Mouse (Mus musculus) heart, postnatal 0 days (tissue): Measurements from ENCODE around the gene 2900011O08Rik. TPM values are rescaled to one million over a fixed set of nuclear protein-coding genes. Genes with fewer than 3 reads are reported as not detected.

Experiments
- ATAC-seq: fragments of 200-750 bp; cut with Nextera tagmentation; 2 replicates; pipeline ENCODE4 v1.8.0; 2017; ENCODE audit warnings: low read depth, moderate number of reproducible peaks, moderate library complexity; ENCODE audit not compliant: insufficient read depth
- DNase-seq: peaks from one replicate; pipeline ENCODE4 v3.0.0-alpha.2; 2016; ENCODE audit warnings: low spot score
- H3K27ac ChIP-seq: fragments of 300-500 bp; sonication (generic); 2 replicates; pipeline ENCODE4 v1.5.1; 2014; ENCODE audit warnings: low read depth, mild to moderate bottlenecking
- H3K27me3 ChIP-seq: fragments of 300-500 bp; sonication (generic); 2 replicates; pipeline ENCODE4 v1.6.1; 2014; ENCODE audit warnings: low read length, mixed read lengths; ENCODE audit not compliant: control insufficient read depth, insufficient read depth
- H3K36me3 ChIP-seq: fragments of 300-500 bp; sonication (generic); replicated peaks from 2 replicates; pipeline ENCODE4 v1.6.1; 2014; ENCODE audit warnings: low read length, mixed read lengths; ENCODE audit not compliant: control insufficient read depth, insufficient read depth
- H3K4me1 ChIP-seq: fragments of 300-500 bp; sonication (generic); 2 replicates; pipeline ENCODE4 v1.6.1; 2014; ENCODE audit warnings: antibody characterized with exemption; ENCODE audit not compliant: control insufficient read depth, insufficient read depth
- H3K4me2 ChIP-seq: fragments of 300-500 bp; sonication (generic); 2 replicates; pipeline ENCODE4 v1.6.1; 2014; ENCODE audit warnings: low read depth, mild to moderate bottlenecking, low read length, moderate library complexity
- H3K4me3 ChIP-seq: fragments of 300-500 bp; sonication (generic); 2 replicates; pipeline ENCODE4 v1.5.1; 2014; ENCODE audit warnings: low read depth, low read length
- H3K9ac ChIP-seq: fragments of 300-500 bp; sonication (generic); replicated peaks from 2 replicates; pipeline ENCODE4 v1.6.1; 2014; ENCODE audit warnings: low read depth, low read length, mixed read lengths
- H3K9me3 ChIP-seq: fragments of 300-500 bp; sonication (generic); replicated peaks from 2 replicates; pipeline ENCODE4 v1.6.1; 2016; ENCODE audit warnings: low read length; ENCODE audit not compliant: control insufficient read depth
- CTCF ChIP-seq: IDR thresholded peaks from 2 replicates; pipeline ENCODE4 v1.5.1; 2016; ENCODE audit warnings: antibody characterized with exemption, control low read depth, low read depth
- EP300 ChIP-seq: IDR thresholded peaks from 2 replicates; pipeline ENCODE4 v1.6.1; 2016; ENCODE audit warnings: antibody characterized with exemption, low read depth
- WGBS: fragments of 180-500 bp; shearing (Covaris S2); extraction: QIAGEN DNeasy Blood & Tissue Kit; methylation state at CpG from one replicate; pipeline ENCODE4 v1.1.7; 2014; 5-methylcytosine and 5-hydroxymethylcytosine counted together
- polyA plus RNA-seq: library from polyadenylated mRNA; unstranded; fragments of >200 nt; fragmentation: Nextera tagmentation; extraction: Ambion mirVana; gene quantifications from 2 replicates; pipeline ENCODE4 v1.2.1, GENCODE M21; 2015
- total RNA-seq: library from RNA; depleted of rRNA; stranded (reverse); fragments of >200 nt; gene quantifications from 2 replicates; pipeline ENCODE4 v1.2.3, GENCODE M21; 2014; ENCODE audit warnings: low replicate concordance

The 2900011O08Rik gene
- total and polyA plus RNA-seq, 2 experiments from 2014 or later: 0.04 to 0.07 TPM

DNA sequence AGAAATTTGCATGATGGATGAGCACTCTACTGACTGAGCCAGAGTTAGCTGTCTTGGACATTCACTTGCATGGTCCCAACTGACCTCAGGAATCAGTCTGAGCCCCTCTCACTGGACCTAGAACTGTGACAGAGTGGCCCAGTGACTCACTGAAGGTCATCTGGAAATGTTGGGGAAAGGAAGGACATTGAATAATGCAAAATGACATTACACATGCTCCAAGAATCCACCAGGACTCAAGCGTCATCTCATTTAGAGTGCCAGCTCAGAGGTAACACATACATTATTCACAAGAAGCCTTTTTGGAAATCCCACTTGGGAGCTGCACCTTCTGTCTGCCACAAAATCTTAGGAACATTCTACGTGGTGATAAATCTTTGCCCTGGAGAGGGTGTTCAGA is 43.4 kb downstream of the 2900011O08Rik start:
- Histone ChIP-seq H3K36me3 (no peaks in the 10 kb centered on the region), H3K4me2 (no peak overlapping the region), H3K4me3 (no peak overlapping the region), H3K9me3 (no peaks in the 10 kb centered on the region), H3K27ac (no peak overlapping the region), H3K27me3 (no peaks in the 10 kb centered on the region), H3K9ac (no peak overlapping the region), H3K4me1 (no peaks in the 10 kb centered on the region)
- TF ChIP-seq EP300 (no peak), CTCF (no peak)
- DNase-seq: no peak
- no peak for ATAC-seq
- 55% methylated on average over 2 of the region's 2 CpGs for WGBS

DNA sequence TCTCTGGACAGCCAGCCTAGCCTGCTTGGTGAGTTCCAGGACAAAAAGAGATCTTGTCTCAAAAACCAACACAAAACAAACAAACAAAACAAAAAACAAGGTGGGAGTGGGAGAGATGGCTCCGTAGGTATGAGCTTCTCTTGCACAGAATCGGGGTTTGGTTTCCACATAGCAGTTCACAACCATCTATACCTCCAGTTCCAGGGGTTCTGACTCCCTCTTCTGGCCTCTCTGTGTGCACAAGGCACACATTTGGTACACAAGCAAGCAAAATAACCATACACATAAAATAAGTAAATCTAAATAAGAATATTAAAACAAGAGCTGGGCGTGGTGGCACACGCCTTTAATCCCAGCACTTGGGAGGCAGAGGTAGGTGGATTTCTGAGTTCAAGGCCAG is 44.2 kb downstream of the 2900011O08Rik start:
- no peak overlapping the region for H3K4me2 ChIP-seq
- H3K4me1 ChIP-seq: no peaks in the 10 kb centered on the region
- H3K9ac ChIP-seq: no peak overlapping the region
- H3K27ac ChIP-seq: no peak overlapping the region
- no peaks in the 10 kb centered on the region for H3K27me3 ChIP-seq
- no peak for ATAC-seq
- TF ChIP-seq EP300 (no peak), CTCF (no peak)
- WGBS: 77% methylated on average over 4 of the region's 4 CpGs
- no peaks in the 10 kb centered on the region for H3K36me3 ChIP-seq
- no peak for DNase-seq
- no peak overlapping the region for H3K4me3 ChIP-seq
- no peaks in the 10 kb centered on the region for H3K9me3 ChIP-seq

DNA sequence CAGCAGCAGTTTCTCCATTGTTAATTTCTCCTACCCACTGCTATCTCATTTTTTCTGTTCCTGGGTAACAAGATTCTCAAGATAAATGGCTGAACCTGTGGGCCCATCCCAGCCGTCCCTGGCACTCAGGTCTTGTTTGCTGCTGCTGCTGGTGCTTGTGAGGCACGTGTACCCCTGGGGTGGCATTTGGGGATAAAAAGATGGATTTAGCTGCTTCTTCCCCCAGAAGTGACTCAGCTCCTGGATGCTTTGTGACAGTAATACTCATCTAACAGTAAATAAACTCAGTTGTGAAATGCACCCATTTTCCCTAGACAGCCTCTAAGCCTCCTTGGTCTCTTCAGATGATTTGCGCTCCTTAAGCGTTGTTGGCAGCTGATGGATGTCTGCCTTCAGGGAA is 46.7 kb downstream of the 2900011O08Rik start:
- no peak overlapping the region for H3K27ac ChIP-seq
- 60% methylated on average over 4 of the region's 4 CpGs for WGBS
- H3K36me3 ChIP-seq: no peaks in the 10 kb centered on the region
- H3K4me1 ChIP-seq: no peaks in the 10 kb centered on the region
- no peak overlapping the region for H3K4me3 ChIP-seq
- no peaks in the 10 kb centered on the region for H3K9me3 ChIP-seq
- H3K27me3 ChIP-seq: no peaks in the 10 kb centered on the region
- DNase-seq (no peak), ATAC-seq (no peak)
- TF ChIP-seq EP300 (no peak), CTCF (no peak)
- H3K9ac ChIP-seq: no peak overlapping the region
- no peak overlapping the region for H3K4me2 ChIP-seq

DNA sequence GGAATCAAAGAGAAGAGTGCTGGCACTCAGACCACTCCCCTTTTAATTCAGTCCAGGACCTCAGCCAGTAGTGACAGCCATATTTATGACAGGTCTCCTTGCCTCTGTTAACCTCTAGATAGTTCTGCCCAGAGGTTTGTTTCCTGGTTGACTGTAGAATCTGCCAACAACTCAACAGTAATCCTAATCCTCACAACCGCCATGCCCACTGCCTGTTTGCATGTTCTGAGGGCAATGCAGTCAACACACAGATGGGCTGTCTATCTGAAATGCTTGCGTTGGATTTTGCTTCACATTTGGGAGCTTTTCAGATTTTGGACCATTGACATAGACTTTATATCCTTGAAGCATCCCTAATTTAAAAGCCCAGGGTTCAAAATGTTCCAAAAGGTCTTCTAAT is 56.0 kb downstream of the 2900011O08Rik start:
- no peak overlapping the region for H3K4me3 ChIP-seq
- no peaks in the 10 kb centered on the region for H3K36me3 ChIP-seq
- no peaks in the 10 kb centered on the region for H3K4me1 ChIP-seq
- no peak overlapping the region for H3K9ac ChIP-seq
- no peak overlapping the region for H3K4me2 ChIP-seq
- no peak for ATAC-seq
- TF ChIP-seq CTCF (no peak), EP300 (no peak)
- 79% methylated on average over 2 of the region's 2 CpGs for WGBS
- DNase-seq: no peak
- H3K27me3 ChIP-seq: no peaks in the 10 kb centered on the region
- no peaks in the 10 kb centered on the region for H3K9me3 ChIP-seq
- no peak overlapping the region for H3K27ac ChIP-seq

DNA sequence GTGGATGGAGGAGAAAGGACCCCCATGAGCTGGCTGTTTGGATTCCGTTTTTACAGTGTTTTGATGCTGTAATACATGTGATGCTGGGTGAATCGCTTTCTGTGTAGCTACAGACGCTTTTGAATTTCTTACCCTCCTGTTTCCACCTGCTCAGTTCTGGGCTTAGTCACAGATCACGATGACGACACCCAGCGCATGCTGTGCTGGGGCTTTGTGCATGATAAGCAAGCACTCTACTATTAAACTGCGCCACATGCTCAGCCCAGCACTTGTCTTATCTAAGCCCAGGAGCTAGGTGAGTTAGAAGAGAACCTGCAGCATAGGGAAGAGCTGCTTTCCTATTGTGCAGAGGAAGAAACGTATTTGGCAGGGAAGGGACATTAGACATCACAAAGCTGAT is 58.3 kb downstream of the 2900011O08Rik start:
- ATAC-seq (no peak), DNase-seq (no peak)
- Histone ChIP-seq H3K4me2 (no peak overlapping the region), H3K27me3 (no peaks in the 10 kb centered on the region), H3K36me3 (no peaks in the 10 kb centered on the region), H3K9ac (no peak overlapping the region), H3K4me3 (no peak overlapping the region), H3K27ac (no peak overlapping the region), H3K9me3 (no peaks in the 10 kb centered on the region), H3K4me1 (no peaks in the 10 kb centered on the region)
- WGBS: 47% methylated on average over 8 of the region's 8 CpGs
- no peak for TF ChIP-seq CTCF
- TF ChIP-seq EP300: no peak

DNA sequence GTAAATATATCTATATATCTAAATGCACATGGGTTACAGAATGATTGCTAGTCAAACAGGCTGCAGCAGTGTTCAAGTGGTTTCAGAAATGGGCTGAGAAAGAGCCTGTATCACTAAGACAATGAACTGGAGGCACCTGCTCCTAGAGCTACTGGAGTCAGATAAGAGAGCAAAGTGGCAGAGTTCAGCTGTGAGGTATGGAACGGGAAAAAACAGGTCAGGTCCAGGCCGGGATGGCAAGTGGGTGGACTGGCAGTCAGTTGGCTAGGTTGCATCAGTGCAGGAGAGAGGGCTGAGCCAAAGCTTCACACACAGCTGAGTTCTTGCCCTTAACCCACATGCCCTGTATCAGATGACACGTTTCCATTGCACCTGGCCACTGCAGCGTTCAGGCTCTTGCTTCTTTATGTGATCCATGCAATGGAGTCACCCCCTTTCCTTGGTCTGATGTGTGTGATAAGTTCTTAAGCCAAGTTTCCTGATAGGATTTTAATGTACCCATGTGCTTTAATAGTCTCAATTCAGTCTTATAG is 59.9 kb downstream of the 2900011O08Rik start:
- Histone ChIP-seq H3K4me2 (no peak overlapping the region), H3K4me3 (no peak overlapping the region), H3K4me1 (no peaks in the 10 kb centered on the region), H3K9me3 (no peaks in the 10 kb centered on the region), H3K9ac (no peak overlapping the region), H3K36me3 (no peaks in the 10 kb centered on the region), H3K27ac (no peak overlapping the region), H3K27me3 (no peaks in the 10 kb centered on the region)
- TF ChIP-seq EP300 (no peak), CTCF (no peak)
- WGBS: 55% methylated on average over 4 of the region's 4 CpGs
- DNase-seq: no peak
- no peak for ATAC-seq
